Mouse (Mus musculus) R1 (cell line): Measurements from ENCODE around the gene Agfg1.

Experiments used
- DNase-seq: peaks from one replicate; pipeline ENCODE4 v3.0.0-alpha.2; 2018; ENCODE audit warnings: low read depth, low spot score

Gene Agfg1

GRCm38 (mm10) chr1:82839296-82839613, at the start of gene Agfg1:
Gene Agfg1, plus strand, starts transcription at chr1:82839483.
- peak; percentile 94 for DNase-seq

GRCm38 (mm10) chr1:82791105-82791504, 48.2 kb upstream of the Agfg1 start:
- no peak for DNase-seq

- DNase-seq = no peak
Observed at GRCm38 (mm10) chr1:82792238-82792637, 47.0 kb upstream of the Agfg1 start.

- no peak for DNase-seq
Observed at GRCm38 (mm10) chr1:82793110-82793509, 46.2 kb upstream of the Agfg1 start.

- no peak for DNase-seq
Observed at GRCm38 (mm10) chr1:82793986-82794385, 45.3 kb upstream of the Agfg1 start.

GRCm38 (mm10) chr1:82795211-82795610, 44.1 kb upstream of the Agfg1 start:
- no peak for DNase-seq

GRCm38 (mm10) chr1:82795702-82796443, 43.4 kb upstream of the Agfg1 start:
- DNase-seq = peak; percentile 40

- no peak for DNase-seq
Observed at GRCm38 (mm10) chr1:82797088-82797487, 42.2 kb upstream of the Agfg1 start.

GRCm38 (mm10) chr1:82798304-82798703, 41.0 kb upstream of the Agfg1 start:
- DNase-seq = no peak

- DNase-seq = no peak
Observed at GRCm38 (mm10) chr1:82798922-82799321, 40.4 kb upstream of the Agfg1 start.

- DNase-seq = no peak
Observed at GRCm38 (mm10) chr1:82801105-82801783, 38.0 kb upstream of the Agfg1 start.

- peak; percentile 70 for DNase-seq
Observed at GRCm38 (mm10) chr1:82803608-82804007, 35.7 kb upstream of the Agfg1 start.

- no peak for DNase-seq
Observed at GRCm38 (mm10) chr1:82804059-82804458, 35.2 kb upstream of the Agfg1 start.

GRCm38 (mm10) chr1:82806391-82806790, 32.9 kb upstream of the Agfg1 start:
- DNase-seq = no peak

GRCm38 (mm10) chr1:82807206-82807605, 32.1 kb upstream of the Agfg1 start:
- no peak for DNase-seq

- DNase-seq = no peak
Observed at GRCm38 (mm10) chr1:82808564-82808963, 30.7 kb upstream of the Agfg1 start.

- DNase-seq = no peak
Observed at GRCm38 (mm10) chr1:82811766-82812165, 27.5 kb upstream of the Agfg1 start.

GRCm38 (mm10) chr1:82815941-82816716, 23.2 kb upstream of the Agfg1 start:
- DNase-seq = no peak

- DNase-seq = no peak
Observed at GRCm38 (mm10) chr1:82819366-82819765, 19.9 kb upstream of the Agfg1 start.

GRCm38 (mm10) chr1:82820179-82820578, 19.1 kb upstream of the Agfg1 start:
- DNase-seq = peak; percentile 79

GRCm38 (mm10) chr1:82820626-82821186, 18.6 kb upstream of the Agfg1 start:
- DNase-seq = peak; percentile 80

GRCm38 (mm10) chr1:82821846-82822245, 17.4 kb upstream of the Agfg1 start:
- no peak for DNase-seq
